Mouse (Mus musculus): Measurements from ENCODE around the gene Gal3st4.
A peak's percentile ranks its signal among the peaks of the same experiment; 100 is the strongest.

Gene Gal3st4

GRCm38 (mm10) chr5:138272409-138272923 is at the start of gene Gal3st4:
Gene Gal3st4 (minus strand): TSS chr5:138272840.
- peak in 1 of 2 experiments; percentile 55 for DNase-seq (ENCODE audit: low spot score in 2 of 2)

- DNase-seq (ENCODE audit: low spot score in 2 of 2) = no peak
Observed at GRCm38 (mm10) chr5:138312795-138313194, 40.2 kb upstream of the Gal3st4 start.

GRCm38 (mm10) chr5:138299613-138300012 is 27.0 kb upstream of the Gal3st4 start:
- DNase-seq (ENCODE audit: low spot score in 2 of 2) = no peak

- DNase-seq (ENCODE audit: low spot score in 2 of 2) = no peak
Observed at GRCm38 (mm10) chr5:138294158-138294557, 21.5 kb upstream of the Gal3st4 start.

- no peak for DNase-seq (ENCODE audit: low spot score in 2 of 2)
Observed at GRCm38 (mm10) chr5:138291638-138292037, 19.0 kb upstream of the Gal3st4 start.

GRCm38 (mm10) chr5:138287861-138288260 is 15.2 kb upstream of the Gal3st4 start:
- no peak for DNase-seq (ENCODE audit: low spot score in 2 of 2)

GRCm38 (mm10) chr5:138283540-138283939 is 10.9 kb upstream of the Gal3st4 start:
- DNase-seq (ENCODE audit: low spot score in 2 of 2) = no peak

- DNase-seq (ENCODE audit: low spot score in 2 of 2) = no peak
Observed at GRCm38 (mm10) chr5:138281798-138282197, 9.2 kb upstream of the Gal3st4 start.

GRCm38 (mm10) chr5:138280829-138281228 is 8.2 kb upstream of the Gal3st4 start:
- no peak for DNase-seq (ENCODE audit: low spot score in 2 of 2)

- no peak for DNase-seq (ENCODE audit: low spot score in 2 of 2)
Observed at GRCm38 (mm10) chr5:138280425-138280768, 7.8 kb upstream of the Gal3st4 start.

GRCm38 (mm10) chr5:138279585-138280424 is 7.2 kb upstream of the Gal3st4 start, which contains the start of the genes Gm43720, Gpc2 and Stag3:
Gene Gm43720 (minus strand): TSS chr5:138279958.
Gene Gpc2 (minus strand): TSS chr5:138280005.
Gene Stag3 (plus strand): TSS chr5:138280240.
- DNase-seq (ENCODE audit: low spot score in 2 of 2) = peak; percentile 78 to 82

GRCm38 (mm10) chr5:138277994-138278393 is 5.4 kb upstream of the Gal3st4 start:
- DNase-seq (ENCODE audit: low spot score in 2 of 2) = no peak

GRCm38 (mm10) chr5:138275216-138276050 is 2.8 kb upstream of the Gal3st4 start:
- no peak for DNase-seq (ENCODE audit: low spot score in 2 of 2)

GRCm38 (mm10) chr5:138274186-138274585 is 1.5 kb upstream of the Gal3st4 start:
- DNase-seq (ENCODE audit: low spot score in 2 of 2) = no peak

GRCm38 (mm10) chr5:138271232-138271631 is 1.4 kb downstream of the Gal3st4 start:
- DNase-seq (ENCODE audit: low spot score in 2 of 2) = no peak

GRCm38 (mm10) chr5:138268980-138269379 is 3.7 kb downstream of the Gal3st4 start:
- no peak for DNase-seq (ENCODE audit: low spot score in 2 of 2)

GRCm38 (mm10) chr5:138267114-138267513 is 5.5 kb downstream of the Gal3st4 start:
- DNase-seq (ENCODE audit: low spot score in 2 of 2) = no peak

- DNase-seq (ENCODE audit: low spot score in 2 of 2) = no peak
Observed at GRCm38 (mm10) chr5:138265712-138266111, 6.9 kb downstream of the Gal3st4 start.

- no peak for DNase-seq (ENCODE audit: low spot score in 2 of 2)
Observed at GRCm38 (mm10) chr5:138264207-138264578, 8.4 kb downstream of the Gal3st4 start.

- peak; percentile 91 for DNase-seq (ENCODE audit: low spot score in 2 of 2)
Observed at GRCm38 (mm10) chr5:138263260-138264206, 9.1 kb downstream of the Gal3st4 start, which contains the start of gene BC037034. Gene BC037034 (minus strand): TSS chr5:138264033.

GRCm38 (mm10) chr5:138262582-138263240 is 9.9 kb downstream of the Gal3st4 start:
- no peak for DNase-seq (ENCODE audit: low spot score in 2 of 2)

Data from heart, adult 9 months (tissue).